Mouse (Mus musculus): Measurements from ENCODE around the gene Slc30a5. TPM values are rescaled to one million over a fixed set of nuclear protein-coding genes. Genes with fewer than 3 reads are reported as not detected.
"Not testable (repeated sequence)": the region's sequence is repeated elsewhere in the genome, so short reads cannot be mapped to it uniquely, and the experiment has no call there.

Gene Slc30a5
- 10 to 100 TPM; 37.9 to 40.5 TPM for total RNA-seq (2021)

- peak; percentile 96 to 98 for DNase-seq (ENCODE audit: extremely low spot score in 1 of 2, low spot score in 1 of 2)
These were observed at the start of gene Slc30a5 for GRCm38 (mm10) chr13:100832741-100833639. Gene Slc30a5 (minus strand): TSS chr13:100833427.

- no peak for DNase-seq (ENCODE audit: extremely low spot score in 1 of 2, low spot score in 1 of 2)
These were observed 48.7 kb upstream of the Slc30a5 start for GRCm38 (mm10) chr13:100881944-100882343.

- DNase-seq (ENCODE audit: extremely low spot score in 1 of 2, low spot score in 1 of 2) = no peak
These were observed 46.6 kb upstream of the Slc30a5 start for GRCm38 (mm10) chr13:100879806-100880205.

GRCm38 (mm10) chr13:100879326-100879725 is 46.1 kb upstream of the Slc30a5 start:
- no peak for DNase-seq (ENCODE audit: extremely low spot score in 1 of 2, low spot score in 1 of 2)

- no peak for DNase-seq (ENCODE audit: extremely low spot score in 1 of 2, low spot score in 1 of 2)
These were observed 45.0 kb upstream of the Slc30a5 start for GRCm38 (mm10) chr13:100878264-100878663.

- no peak for DNase-seq (ENCODE audit: extremely low spot score in 1 of 2, low spot score in 1 of 2)
These were observed 44.5 kb upstream of the Slc30a5 start for GRCm38 (mm10) chr13:100877703-100878102.

- no peak for DNase-seq (ENCODE audit: extremely low spot score in 1 of 2, low spot score in 1 of 2)
These were observed 41.9 kb upstream of the Slc30a5 start for GRCm38 (mm10) chr13:100875103-100875502.

- DNase-seq (ENCODE audit: extremely low spot score in 1 of 2, low spot score in 1 of 2) = no peak
These were observed 41.4 kb upstream of the Slc30a5 start for GRCm38 (mm10) chr13:100874588-100874987.

GRCm38 (mm10) chr13:100873530-100873929 is 40.3 kb upstream of the Slc30a5 start:
- DNase-seq (ENCODE audit: extremely low spot score in 1 of 2, low spot score in 1 of 2) = no peak

- DNase-seq (ENCODE audit: extremely low spot score in 1 of 2, low spot score in 1 of 2) = no peak
These were observed 38.4 kb upstream of the Slc30a5 start for GRCm38 (mm10) chr13:100871445-100872171.

GRCm38 (mm10) chr13:100869813-100870212 is 36.6 kb upstream of the Slc30a5 start:
- DNase-seq (ENCODE audit: extremely low spot score in 1 of 2, low spot score in 1 of 2) = no peak

- DNase-seq (ENCODE audit: extremely low spot score in 1 of 2, low spot score in 1 of 2) = no peak
These were observed 33.1 kb upstream of the Slc30a5 start for GRCm38 (mm10) chr13:100866311-100866710.

- no peak for DNase-seq (ENCODE audit: extremely low spot score in 1 of 2, low spot score in 1 of 2)
These were observed 32.5 kb upstream of the Slc30a5 start for GRCm38 (mm10) chr13:100865744-100866143.

GRCm38 (mm10) chr13:100863914-100864313 is 30.7 kb upstream of the Slc30a5 start:
- DNase-seq (ENCODE audit: extremely low spot score in 1 of 2, low spot score in 1 of 2) = not testable (repeated sequence)

GRCm38 (mm10) chr13:100859117-100859516 is 25.9 kb upstream of the Slc30a5 start:
- no peak for DNase-seq (ENCODE audit: extremely low spot score in 1 of 2, low spot score in 1 of 2)

GRCm38 (mm10) chr13:100854174-100854573 is 20.9 kb upstream of the Slc30a5 start:
- peak in 1 of 2 experiments; percentile 35 for DNase-seq (ENCODE audit: extremely low spot score in 1 of 2, low spot score in 1 of 2)

GRCm38 (mm10) chr13:100853120-100853519 is 19.9 kb upstream of the Slc30a5 start:
- no peak for DNase-seq (ENCODE audit: extremely low spot score in 1 of 2, low spot score in 1 of 2)

- DNase-seq (ENCODE audit: extremely low spot score in 1 of 2, low spot score in 1 of 2) = no peak
These were observed 15.9 kb upstream of the Slc30a5 start for GRCm38 (mm10) chr13:100849137-100849536.

- DNase-seq (ENCODE audit: extremely low spot score in 1 of 2, low spot score in 1 of 2) = peak; percentile 28 to 32
These were observed 13.8 kb upstream of the Slc30a5 start for GRCm38 (mm10) chr13:100846891-100847579.

- DNase-seq (ENCODE audit: extremely low spot score in 1 of 2, low spot score in 1 of 2) = no peak
These were observed 13.0 kb upstream of the Slc30a5 start for GRCm38 (mm10) chr13:100846254-100846653.

GRCm38 (mm10) chr13:100843944-100844343 is 10.7 kb upstream of the Slc30a5 start:
- DNase-seq (ENCODE audit: extremely low spot score in 1 of 2, low spot score in 1 of 2) = no peak
